In genomic region chr1:78698138-78698537, GRCm38 (mm10) we compare ENCODE assay signal across 19 mouse cellular contexts. TPM values are rescaled to one million over a fixed set of nuclear protein-coding genes. Genes with fewer than 3 reads are reported as not detected.
DNase-seq lines count a peak whose midpoint lies in the region; ATAC-seq lines count a peak whose summit lies in the region.
"Had no signal": no experiment of that assay in that cellular context is flagged by ENCODE, and none has a peak within 500 bp of the region (broad histone marks: within the 10 kb centered on the region; RNA-seq: fewer than 3 reads in every experiment).

No protein-coding gene starts in this region.

- no peak for ATAC-seq in forebrain, embryonic 11.5 days (replicated peaks; ENCODE audit: low FRiP score)
- no peak for ATAC-seq in forebrain, embryonic 12.5 days (ENCODE audit: low FRiP score)
- no peak for ATAC-seq in kidney, embryonic 14.5 days (ENCODE audit: low FRiP score, low TSS enrichment)
- ATAC-seq in neural tube, embryonic 13.5 days (ENCODE audit: low read depth) = 0 out of 2 replicates have a peak, but pooled peaks have one; percentile 36
- ATAC-seq: CD4-positive, CD25-positive, alpha-beta regulatory T cell, adult 4 months; forebrain, embryonic 15.5 days had no signal

- no peak overlapping the region for H3K4me3 ChIP-seq in forebrain, embryonic 11.5 days (ENCODE audit: low read depth, low read length)
- no peak overlapping the region for H3K4me3 ChIP-seq in forebrain, embryonic 12.5 days (replicated peaks)
- no peak overlapping the region for H3K4me3 ChIP-seq in kidney, embryonic 14.5 days (ENCODE audit: low read length)
- no peak overlapping the region for H3K4me3 ChIP-seq in neural tube, embryonic 13.5 days
- H3K4me3 ChIP-seq: embryonic facial prominence, embryonic 10.5 days; forebrain, embryonic 15.5 days; heart, embryonic 10.5 days had no signal

- H3K4me1 ChIP-seq in forebrain, embryonic 11.5 days (replicated peaks; ENCODE audit: control insufficient read depth, insufficient read depth, low read length) = no peaks in the 10 kb centered on the region
- H3K4me1 ChIP-seq in forebrain, embryonic 12.5 days = no peaks in the 10 kb centered on the region
- no peaks in the 10 kb centered on the region for H3K4me1 ChIP-seq in kidney, embryonic 14.5 days (ENCODE audit: control insufficient read depth, insufficient read depth, low read length)
- H3K4me1 ChIP-seq in neural tube, embryonic 13.5 days (replicated peaks) = no peaks in the 10 kb centered on the region
- H3K4me1 ChIP-seq: embryonic facial prominence, embryonic 10.5 days; forebrain, embryonic 15.5 days had no signal

- H3K27me3 ChIP-seq in forebrain, embryonic 11.5 days (ENCODE audit: control insufficient read depth, insufficient read depth, low read length) = no peaks in the 10 kb centered on the region
- H3K27me3 ChIP-seq in forebrain, embryonic 12.5 days = no peaks in the 10 kb centered on the region
- H3K27me3 ChIP-seq in kidney, embryonic 14.5 days (ENCODE audit: control insufficient read depth, insufficient read depth, low read length) = no peaks in the 10 kb centered on the region
- no peaks in the 10 kb centered on the region for H3K27me3 ChIP-seq in neural tube, embryonic 13.5 days
- H3K27me3 ChIP-seq: forebrain, embryonic 15.5 days had no signal

- 83% methylated on average over 6 of the region's 6 CpGs for WGBS in forebrain, embryonic 11.5 days
- WGBS in forebrain, embryonic 12.5 days = 89% methylated on average over 6 of the region's 6 CpGs
- 60% methylated on average over 6 of the region's 6 CpGs for WGBS in kidney, embryonic 14.5 days
- WGBS in neural tube, embryonic 13.5 days = 79% methylated on average over 6 of the region's 6 CpGs

- no peaks in the 10 kb centered on the region for H3K9me3 ChIP-seq in forebrain, embryonic 11.5 days (ENCODE audit: control insufficient read depth, low read length)
- no peaks in the 10 kb centered on the region for H3K9me3 ChIP-seq in forebrain, embryonic 12.5 days
- H3K9me3 ChIP-seq in kidney, embryonic 14.5 days (ENCODE audit: control insufficient read depth, low read length) = no peaks in the 10 kb centered on the region
- H3K9me3 ChIP-seq in neural tube, embryonic 13.5 days = no peaks in the 10 kb centered on the region
- H3K9me3 ChIP-seq: embryonic facial prominence, embryonic 10.5 days; forebrain, embryonic 15.5 days; G1E; heart, embryonic 10.5 days had no signal

- no peak overlapping the region for H3K4me2 ChIP-seq in forebrain, embryonic 11.5 days (ENCODE audit: low read depth, low read length, severe bottlenecking)
- no peak overlapping the region for H3K4me2 ChIP-seq in forebrain, embryonic 12.5 days
- no peak overlapping the region for H3K4me2 ChIP-seq in kidney, embryonic 14.5 days (replicated peaks; ENCODE audit: low read depth, low read length)
- no peak overlapping the region for H3K4me2 ChIP-seq in neural tube, embryonic 13.5 days
- H3K4me2 ChIP-seq: forebrain, embryonic 15.5 days had no signal

- peak; percentile 13 for DNase-seq in forebrain, embryonic 11.5 days (ENCODE audit: low spot score)
- DNase-seq in kidney, adult 11 months = peak; percentile 12
- no peak for DNase-seq in neural tube, embryonic 10.5 days (ENCODE audit: extremely low spot score, low spot score)
- no peak for DNase-seq in spleen, adult 18-20 months
- DNase-seq: adrenal gland, adult 8-10 months; adrenal gland, postnatal 36 days; B cell, adult 2 months; cerebellum, adult 2 months; heart, adult 18-20 months; heart, postnatal 10 days; heart, postnatal 4 days had no signal

- H3K36me3 ChIP-seq in forebrain, embryonic 11.5 days (ENCODE audit: control insufficient read depth, insufficient read depth, low read length) = peaks cover 3% of the 10 kb centered on the region; the same call in 1 of the 2 replicates
- peaks cover 81% of the 10 kb centered on the region for H3K36me3 ChIP-seq in forebrain, embryonic 12.5 days (replicated peaks)
- peaks cover 67% of the 10 kb centered on the region for H3K36me3 ChIP-seq in kidney, embryonic 14.5 days (ENCODE audit: control insufficient read depth, insufficient read depth, low read length)
- H3K36me3 ChIP-seq in neural tube, embryonic 13.5 days = peaks cover 83% of the 10 kb centered on the region

- H3K9ac ChIP-seq in forebrain, embryonic 11.5 days (ENCODE audit: low read length) = no peak overlapping the region
- H3K9ac ChIP-seq in forebrain, embryonic 12.5 days = no peak overlapping the region
- no peak overlapping the region for H3K9ac ChIP-seq in kidney, embryonic 14.5 days (ENCODE audit: low read depth, low read length)
- H3K9ac ChIP-seq in neural tube, embryonic 13.5 days = no peak overlapping the region
- H3K9ac ChIP-seq: forebrain, embryonic 15.5 days had no signal

- H3K27ac ChIP-seq in forebrain, embryonic 11.5 days (ENCODE audit: low read depth, low read length) = no peak overlapping the region
- H3K27ac ChIP-seq in forebrain, embryonic 12.5 days = no peak overlapping the region
- no peak overlapping the region for H3K27ac ChIP-seq in kidney, embryonic 14.5 days (ENCODE audit: low read depth, low read length)
- no peak overlapping the region for H3K27ac ChIP-seq in neural tube, embryonic 13.5 days (replicated peaks)
- H3K27ac ChIP-seq: embryonic facial prominence, embryonic 10.5 days; forebrain, embryonic 15.5 days; heart, embryonic 10.5 days had no signal

RNA-seq across cellular contexts. Expression of gene Utp14b, which starts 40.3 kb away (rescaled TPM):
- polyA plus RNA-seq in forebrain, embryonic 11.5 days (2014; fragmentation: Nextera tagmentation; extraction: Ambion mirVana) = 5.9 and 6.4 TPM in 2 replicates
- polyA plus RNA-seq in forebrain, embryonic 12.5 days (2016; fragmentation: Nextera tagmentation; extraction: Ambion mirVana) = 3.5 and 4.2 TPM in 2 replicates
- 3.0 and 7.6 TPM in 2 replicates for polyA plus RNA-seq in kidney, embryonic 14.5 days (2014; fragmentation: Nextera tagmentation; extraction: Ambion mirVana)
- 2.0 and 2.2 TPM in 2 replicates for polyA plus RNA-seq in neural tube, embryonic 13.5 days (2015; fragmentation: Nextera tagmentation; extraction: Ambion mirVana)

RNA-seq across cellular contexts. Expression of gene Acsl3, which starts 40.5 kb away (rescaled TPM):
- polyA plus RNA-seq in forebrain, embryonic 11.5 days (2014; fragmentation: Nextera tagmentation; extraction: Ambion mirVana) = 99.5 and 102 TPM in 2 replicates
- 91.8 and 92.5 TPM in 2 replicates for polyA plus RNA-seq in forebrain, embryonic 12.5 days (2016; fragmentation: Nextera tagmentation; extraction: Ambion mirVana)
- 45.8 and 97.7 TPM in 2 replicates for polyA plus RNA-seq in kidney, embryonic 14.5 days (2014; fragmentation: Nextera tagmentation; extraction: Ambion mirVana)
- polyA plus RNA-seq in neural tube, embryonic 13.5 days (2015; fragmentation: Nextera tagmentation; extraction: Ambion mirVana) = 70.2 and 94.7 TPM in 2 replicates

Comparison
In these comparisons a context has a peak if more than half of its experiments do, and no peak if none do; other contexts are left out.
1. DNase-seq: peak in forebrain, embryonic 11.5 days (single experiment) and kidney, adult 11 months (single experiment); none in neural tube, embryonic 10.5 days (single experiment) and spleen, adult 18-20 months (0 of 2).